1 mouse cellular context compared by ENCODE assay signal in the genomic region with DNA sequence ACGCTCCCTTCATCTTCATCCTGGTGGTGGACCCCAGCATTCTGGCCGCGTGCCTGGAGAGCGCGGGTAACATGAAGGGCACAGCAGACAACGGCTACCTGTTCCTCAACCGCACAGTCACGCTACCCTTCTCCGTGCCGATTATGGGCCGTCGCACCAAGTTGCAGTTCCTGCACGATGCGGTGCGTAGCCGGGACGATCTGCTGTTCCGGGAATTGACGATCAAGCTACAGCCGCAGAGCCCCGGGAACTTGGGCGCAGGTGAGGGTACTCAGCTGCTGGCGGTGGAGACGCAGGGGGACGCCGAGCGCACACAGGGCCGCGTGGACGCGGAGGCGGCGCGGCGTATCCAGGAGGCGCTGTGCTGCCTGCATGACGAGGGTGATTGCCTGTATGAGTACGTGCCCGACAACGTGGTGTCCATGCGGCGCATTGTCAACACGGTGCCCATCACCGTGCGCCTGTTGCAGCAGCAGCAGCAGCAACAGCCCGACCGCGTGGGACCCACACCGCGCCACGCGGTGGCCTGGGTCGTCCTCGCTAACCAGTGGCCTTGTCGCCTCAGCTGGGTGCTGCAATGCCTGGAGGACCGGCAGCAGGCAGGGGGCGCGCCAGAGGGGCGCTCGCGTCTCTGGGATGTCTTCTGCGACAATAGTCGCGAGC.
TF ChIP-seq lines count a peak whose summit lies in the region.

No protein-coding gene starts in this region.

TF ChIP-seq in myocyte, 11 proteins besides CTCF, POLR2A, EP300 and RAD21 (continued from another document):
- TF ChIP-seq USF1 (IDR thresholded peaks at IDR 0.05; ENCODE audit: low read depth) (no peak), E2F4 (IDR thresholded peaks at IDR 0.05; ENCODE audit: insufficient read depth) (no peak)
